Mouse (Mus musculus) T-helper 1 cell (primary cell): Measurements from ENCODE around the gene Zfp212.
"Not testable (repeated sequence)": the region's sequence is repeated elsewhere in the genome, so short reads cannot be mapped to it uniquely, and the experiment has no call there.

Experiments used
- in situ Hi-C: fragments of 300-600 bp; cut with MboI, MseI; formaldehyde crosslinking; loops from one replicate; pipeline ENCODE4 v1.15.1; 2025; ENCODE audit warnings: high pct_unique_total_duplicates

Gene Zfp212

GRCm38 (mm10) chr6:47942461-47942860, 22.2 kb downstream of the Zfp212 start:
- in situ Hi-C loops: loop anchor here (10.0 kb wide), 1 partner anchor 288 kb away; no protein-coding TSS in a partner anchor

DNA sequence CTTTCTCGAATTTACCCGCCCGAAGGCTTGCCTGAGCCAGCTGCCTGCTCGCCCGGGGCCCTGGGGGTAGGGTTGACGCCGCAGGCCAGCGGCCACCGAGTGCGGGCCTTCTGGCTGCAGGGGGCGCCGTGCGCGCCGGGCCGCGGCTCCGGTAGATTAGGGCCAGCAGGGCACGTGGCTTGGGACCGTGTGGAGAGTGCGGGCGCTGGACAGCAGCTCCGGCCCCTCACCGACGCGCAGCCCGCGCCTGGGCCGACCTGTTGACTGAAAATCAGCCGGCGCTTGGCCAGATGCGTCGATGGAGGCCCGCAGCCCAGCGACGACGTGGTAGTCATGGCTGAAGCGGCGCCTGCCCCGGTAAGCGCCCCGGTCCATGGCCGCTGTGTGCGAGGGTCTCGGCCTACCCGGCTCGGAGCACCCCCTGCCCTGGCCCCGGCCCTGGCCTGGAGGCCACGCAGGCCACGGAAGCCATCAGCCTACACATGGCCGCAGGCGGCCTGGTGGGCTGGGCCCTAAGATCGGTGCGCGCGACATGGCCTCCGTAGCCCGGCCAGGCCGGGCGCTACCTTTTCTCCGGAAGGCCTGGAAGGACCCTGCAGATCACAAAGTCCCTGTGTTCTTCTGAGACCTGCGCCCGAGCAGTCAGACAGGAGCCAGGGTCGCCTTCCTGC, 22.9 kb downstream of the Zfp212 start:
- in situ Hi-C loops: loop anchor here (10.0 kb wide), 1 partner anchor 288 kb away; no protein-coding TSS in a partner anchor

DNA sequence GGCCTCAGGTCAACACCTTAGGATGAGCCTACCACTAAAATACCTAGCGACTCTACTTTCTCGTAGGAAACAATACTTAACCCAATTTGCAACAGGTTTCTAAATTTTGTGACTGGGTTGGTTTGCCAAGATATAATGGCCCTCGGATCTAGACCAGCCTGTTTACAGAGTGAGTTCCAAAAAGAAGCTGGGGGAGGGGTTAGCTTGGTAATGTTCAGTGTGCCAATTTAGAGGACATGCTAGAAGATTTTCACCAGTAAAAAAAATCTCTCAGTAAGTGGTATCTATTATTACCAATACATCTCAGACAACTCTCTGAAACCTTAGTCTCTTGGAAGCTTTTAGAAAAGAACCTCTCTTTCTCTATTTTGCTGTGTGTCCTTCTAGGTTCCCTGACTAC, 23.4 kb downstream of the Zfp212 start:
- in situ Hi-C loops: loop anchor here (10.0 kb wide), 1 partner anchor 289 kb away; no protein-coding TSS in a partner anchor

DNA sequence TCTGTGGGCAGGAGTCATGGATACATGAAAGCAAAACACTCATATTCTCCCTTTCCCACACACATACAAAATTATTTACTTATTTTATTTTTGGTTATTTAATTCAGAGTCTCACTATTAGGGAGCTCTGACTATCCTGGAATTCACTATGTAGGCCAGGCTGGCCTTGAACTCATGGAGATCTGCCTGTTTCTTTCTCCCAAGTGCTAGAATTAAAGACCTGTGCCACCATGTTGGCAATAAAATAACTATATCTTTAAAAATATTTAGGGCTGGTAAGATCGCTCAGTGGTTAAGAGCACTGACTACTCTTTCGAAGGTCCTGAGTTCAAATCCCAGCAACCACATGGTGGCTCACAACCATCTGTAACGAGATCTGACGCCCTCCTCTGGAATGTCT, 27.1 kb downstream of the Zfp212 start:
- in situ Hi-C loops: loop anchor here (10.0 kb wide), 1 partner anchor 293 kb away; no protein-coding TSS in a partner anchor

GRCm38 (mm10) chr6:47953191-47953726, 33.0 kb downstream of the Zfp212 start, which contains the start of gene Zfp956:
Gene Zfp956 (plus strand): TSS chr6:47953390.
- in situ Hi-C loops: loop anchor here (10.0 kb wide), 1 partner anchor 268 kb away; no protein-coding TSS in a partner anchor

DNA sequence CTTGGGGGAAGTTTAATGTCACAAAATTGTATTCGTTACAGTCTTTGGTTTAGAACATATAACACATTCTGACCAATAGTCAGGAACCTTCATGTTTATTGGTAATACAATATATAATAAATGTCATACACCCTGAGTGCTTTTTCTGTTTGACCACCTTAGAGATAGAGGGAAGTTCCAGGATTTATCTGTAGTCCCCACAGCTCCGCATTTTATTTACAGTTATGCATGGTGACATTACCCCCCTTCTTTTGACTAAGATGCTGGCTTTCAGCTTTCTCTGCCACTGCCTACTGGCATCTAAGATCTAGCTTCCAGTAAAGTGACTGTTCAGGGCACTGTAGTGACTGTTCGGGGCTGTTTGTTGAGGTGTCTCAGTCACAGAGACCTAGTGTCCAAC, 34.1 kb downstream of the Zfp212 start:
- in situ Hi-C loops: loop anchor here (10.0 kb wide), 1 partner anchor 270 kb away; no protein-coding TSS in a partner anchor

GRCm38 (mm10) chr6:47957816-47958215, 37.5 kb downstream of the Zfp212 start:
- in situ Hi-C loops: loop anchor here (10.0 kb wide), 1 partner anchor 273 kb away; no protein-coding TSS in a partner anchor

GRCm38 (mm10) chr6:47960685-47961421, 40.6 kb downstream of the Zfp212 start:
- in situ Hi-C loops: no loop called here

- in situ Hi-C loops: no loop called here
Measured at GRCm38 (mm10) chr6:47963051-47963450, 42.8 kb downstream of the Zfp212 start.

DNA sequence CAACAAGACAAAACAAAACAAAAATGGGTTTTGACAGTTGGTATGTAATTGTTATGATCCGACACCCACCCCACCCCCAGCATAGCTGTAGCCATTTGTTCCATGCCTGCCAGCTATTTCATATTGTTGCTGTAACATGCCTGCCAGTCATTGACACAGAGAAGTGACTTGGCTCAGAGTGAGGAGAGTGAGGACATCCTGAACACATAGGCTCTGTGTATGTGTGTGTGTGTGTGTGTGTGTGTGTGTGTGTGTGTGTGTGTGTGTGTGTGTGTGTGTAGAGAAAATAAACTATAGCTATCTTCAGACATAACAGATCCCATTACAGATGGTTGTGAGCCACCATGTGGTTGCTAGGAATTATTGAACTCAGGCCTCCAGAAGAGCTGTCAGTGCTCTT, 47.9 kb downstream of the Zfp212 start:
- in situ Hi-C loops: not testable (repeated sequence)

- in situ Hi-C loops: no loop called here
Measured at GRCm38 (mm10) chr6:47974599-47974998, 54.3 kb downstream of the Zfp212 start.

DNA sequence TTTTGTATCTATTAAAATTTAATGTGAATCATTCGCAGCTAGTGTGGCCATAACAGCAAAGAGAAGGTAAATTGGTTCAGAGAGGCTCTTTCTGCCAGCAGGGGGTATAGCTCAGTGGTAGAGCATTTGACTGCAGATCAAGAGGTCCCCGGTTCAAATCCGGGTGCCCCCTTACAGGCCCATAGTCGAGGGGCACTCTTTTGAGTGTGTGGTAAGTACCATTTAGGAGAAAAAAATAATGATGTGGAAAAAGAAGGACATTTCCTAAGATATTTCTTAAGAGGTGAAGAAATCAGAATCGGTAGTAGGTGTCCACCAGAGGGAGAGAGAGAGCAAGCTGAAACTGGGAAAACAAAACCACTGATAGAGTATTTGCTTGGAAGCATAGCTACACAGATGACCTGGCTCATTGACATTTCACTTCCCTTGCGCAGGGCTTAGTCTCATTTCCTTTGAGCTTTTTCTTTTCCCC, 58.7 kb downstream of the Zfp212 start:
- in situ Hi-C loops: no loop called here
